Mouse (Mus musculus) megakaryocyte, adult 5-6 weeks (primary cell): ENCODE results near the gene Elavl4. TPM values are rescaled to one million over a fixed set of nuclear protein-coding genes. Genes with fewer than 3 reads are reported as not detected.

Experiments used
- ATAC-seq: 2 replicates; pipeline ENCODE4 v1.8.0; 2016; ENCODE audit warnings: mild to moderate bottlenecking, inconsistent platforms; ENCODE audit not compliant: poor library complexity, severe bottlenecking
- total RNA-seq, 2 experiments: library from RNA; stranded (forward) in 1 of 2; stranded (reverse) in 1 of 2; fragments of 153-499, 151-499 nt in 1 of 2; fragments of 221-1000, 200-1000 nt in 1 of 2; gene quantifications; 2 replicates each; pipeline versions ENCODE4 v1.2.3 to v1.2.4; 2015 to 2017

Elavl4 gene
- total RNA-seq, 2 experiments from 2014 or later = not detected

GRCm38 (mm10) chr4:110266804-110267575 lies 84.7 kb downstream of the Elavl4 start:
- ATAC-seq = no peak

GRCm38 (mm10) chr4:110264345-110264943 lies 87.3 kb downstream of the Elavl4 start:
- no peak for ATAC-seq

- ATAC-seq = no peak
Measured at GRCm38 (mm10) chr4:110257360-110257759, 94.3 kb downstream of the Elavl4 start.

- ATAC-seq = no peak
Measured at GRCm38 (mm10) chr4:110255617-110256016, 96.1 kb downstream of the Elavl4 start.

- no peak for ATAC-seq
Measured at GRCm38 (mm10) chr4:110250055-110250454, 101.7 kb downstream of the Elavl4 start.

GRCm38 (mm10) chr4:110242879-110243278 lies 108.8 kb downstream of the Elavl4 start:
- no peak for ATAC-seq

- ATAC-seq = no peak
Measured at GRCm38 (mm10) chr4:110234554-110234953, 117.2 kb downstream of the Elavl4 start.

GRCm38 (mm10) chr4:110232327-110232726 lies 119.4 kb downstream of the Elavl4 start:
- ATAC-seq = no peak

GRCm38 (mm10) chr4:110231799-110232198 lies 119.9 kb downstream of the Elavl4 start:
- no peak for ATAC-seq

GRCm38 (mm10) chr4:110229652-110230051 lies 122.1 kb downstream of the Elavl4 start:
- ATAC-seq = no peak

- ATAC-seq = no peak
Measured at GRCm38 (mm10) chr4:110229238-110229637, 122.5 kb downstream of the Elavl4 start.

GRCm38 (mm10) chr4:110227621-110228031 lies 124.1 kb downstream of the Elavl4 start:
- no peak for ATAC-seq

GRCm38 (mm10) chr4:110225492-110225891 lies 126.2 kb downstream of the Elavl4 start:
- no peak for ATAC-seq

GRCm38 (mm10) chr4:110218819-110219218 lies 132.9 kb downstream of the Elavl4 start:
- ATAC-seq = no peak

- ATAC-seq = no peak
Measured at GRCm38 (mm10) chr4:110217553-110217952, 134.2 kb downstream of the Elavl4 start.

GRCm38 (mm10) chr4:110214543-110214942 lies 137.2 kb downstream of the Elavl4 start:
- ATAC-seq = no peak

GRCm38 (mm10) chr4:110213666-110214065 lies 138.0 kb downstream of the Elavl4 start:
- ATAC-seq = no peak

- ATAC-seq = no peak
Measured at GRCm38 (mm10) chr4:110210246-110210645, 141.5 kb downstream of the Elavl4 start.

- ATAC-seq = no peak
Measured at GRCm38 (mm10) chr4:110209613-110210012, 142.1 kb downstream of the Elavl4 start.

- no peak for ATAC-seq
Measured at GRCm38 (mm10) chr4:110201680-110202079, 150.0 kb downstream of the Elavl4 start.

- no peak for ATAC-seq
Measured at GRCm38 (mm10) chr4:110199897-110200296, 151.8 kb downstream of the Elavl4 start.

- no peak for ATAC-seq
Measured at GRCm38 (mm10) chr4:110198600-110198999, 153.1 kb downstream of the Elavl4 start.
